Mouse (Mus musculus) intestine, postnatal 0 days (tissue): ENCODE data around the gene Hdc. TPM values are rescaled to one million over a fixed set of nuclear protein-coding genes. Genes with fewer than 3 reads are reported as not detected.

Experiments used
- ATAC-seq: fragments of 200-750 bp; cut with Nextera tagmentation; 2 replicates; pipeline ENCODE4 v1.8.0; 2017; ENCODE audit warnings: mild to moderate bottlenecking, moderate TSS enrichment, moderate library complexity
- H3K27ac ChIP-seq: fragments of 300-500 bp; sonication (generic); 2 replicates; pipeline ENCODE4 v1.5.1; 2014; ENCODE audit warnings: mild to moderate bottlenecking, low read depth, low read length, moderate library complexity
- H3K27me3 ChIP-seq: fragments of 300-500 bp; sonication (generic); replicated peaks from 2 replicates; pipeline ENCODE4 v1.6.1; 2014; ENCODE audit warnings: low read length, mixed read lengths; ENCODE audit not compliant: control insufficient read depth, insufficient read depth
- H3K36me3 ChIP-seq: fragments of 300-500 bp; sonication (generic); 2 replicates; pipeline ENCODE4 v1.6.1; 2014; ENCODE audit warnings: mild to moderate bottlenecking, moderate library complexity; ENCODE audit not compliant: control insufficient read depth, insufficient read depth
- H3K4me1 ChIP-seq: fragments of 300-500 bp; sonication (generic); replicated peaks from 2 replicates; pipeline ENCODE4 v1.6.1; 2014; ENCODE audit warnings: antibody characterized with exemption, low read length, mixed read lengths; ENCODE audit not compliant: control insufficient read depth, insufficient read depth
- H3K4me2 ChIP-seq: fragments of 300-500 bp; sonication (generic); replicated peaks from 2 replicates; pipeline ENCODE4 v1.6.1; 2014; ENCODE audit warnings: low read depth, mild to moderate bottlenecking, moderate library complexity
- H3K4me3 ChIP-seq: fragments of 300-500 bp; sonication (generic); 2 replicates; pipeline ENCODE4 v1.5.1; 2014; ENCODE audit warnings: low read depth, low read length
- H3K9ac ChIP-seq: fragments of 300-500 bp; sonication (generic); 2 replicates; pipeline ENCODE4 v1.6.1; 2014; ENCODE audit warnings: mild to moderate bottlenecking, low read depth, low read length
- H3K9me3 ChIP-seq: fragments of 300-500 bp; sonication (generic); 2 replicates; pipeline ENCODE4 v1.6.1; 2016; ENCODE audit warnings: mixed run types; ENCODE audit not compliant: control insufficient read depth
- CTCF ChIP-seq: sonication (generic); IDR thresholded peaks from 2 replicates; pipeline ENCODE4 v1.5.1; 2016; ENCODE audit warnings: low read depth, mild to moderate bottlenecking, control low read depth, antibody characterized with exemption, moderate library complexity
- WGBS: fragments of 180-500 bp; shearing (Covaris S2); extraction: QIAGEN DNeasy Blood & Tissue Kit; methylation state at CpG from one replicate; pipeline ENCODE4 v1.1.7; 2014; 5-methylcytosine and 5-hydroxymethylcytosine counted together
- polyA plus RNA-seq: library from polyadenylated mRNA; unstranded; fragments of >200 nt; fragmentation: Nextera tagmentation; extraction: Ambion mirVana; gene quantifications from 2 replicates; pipeline ENCODE4 v1.2.1, GENCODE M21; 2015

Hdc gene
- polyA plus RNA-seq, 1 experiment from 2014 or later = 1.2 TPM

DNA sequence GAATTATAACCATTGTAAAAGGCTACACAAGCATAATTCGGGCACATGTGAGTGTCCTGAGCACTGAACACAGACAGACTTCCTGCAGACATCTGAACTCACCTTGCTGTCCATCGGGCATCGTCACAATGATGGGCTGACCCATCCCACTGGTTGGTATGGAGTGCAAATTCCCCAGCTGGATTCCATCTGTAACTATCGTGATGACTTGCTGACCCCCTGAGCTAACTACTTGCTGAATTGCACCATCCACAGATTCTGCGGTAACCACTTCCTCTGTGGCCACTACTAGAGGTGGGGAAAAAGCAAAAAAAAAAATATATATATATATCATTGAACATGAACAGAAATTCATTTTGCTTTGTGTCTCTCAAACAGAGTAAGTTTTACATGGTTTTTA, 27.4 kb upstream of the Hdc start:
- Histone ChIP-seq H3K27ac (no peak overlapping the region), H3K9ac (no peak overlapping the region), H3K27me3 (no peaks in the 10 kb centered on the region), H3K4me2 (no peak overlapping the region), H3K36me3 (peaks cover 38% of the 10 kb centered on the region), H3K4me1 (no peaks in the 10 kb centered on the region), H3K4me3 (no peak overlapping the region), H3K9me3 (no peaks in the 10 kb centered on the region)
- 93% methylated on average over 5 of the region's 5 CpGs for WGBS
- no peak for TF ChIP-seq CTCF
- no peak for ATAC-seq

DNA sequence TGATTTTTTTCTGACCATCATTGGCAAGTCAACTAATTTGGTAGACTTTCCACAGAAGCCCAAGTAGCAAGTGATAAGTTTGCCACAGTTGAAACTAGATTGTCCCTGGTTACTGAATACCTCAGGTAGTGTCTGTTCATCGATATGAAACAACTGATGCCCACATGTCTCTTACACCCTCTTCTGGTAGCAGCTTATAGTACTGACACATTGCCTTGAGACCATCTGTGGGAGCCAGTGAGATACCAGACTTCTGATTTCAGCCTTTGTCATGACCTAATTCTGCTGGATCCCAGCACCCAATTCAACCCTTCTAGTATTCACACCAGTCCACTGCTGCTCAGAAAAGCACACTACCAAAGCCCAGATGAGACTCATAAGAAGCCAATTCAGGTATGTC, 25.7 kb upstream of the Hdc start:
- no peak overlapping the region for H3K4me2 ChIP-seq
- peaks cover 42% of the 10 kb centered on the region for H3K36me3 ChIP-seq
- no peaks in the 10 kb centered on the region for H3K4me1 ChIP-seq
- no peak overlapping the region for H3K27ac ChIP-seq
- no peaks in the 10 kb centered on the region for H3K27me3 ChIP-seq
- H3K9ac ChIP-seq = no peak overlapping the region
- 89% methylated on average over 1 of the region's 1 CpGs for WGBS
- TF ChIP-seq CTCF = peak; percentile 22; the same call in 1 of the 2 replicates
- no peak for ATAC-seq
- H3K9me3 ChIP-seq = no peaks in the 10 kb centered on the region
- no peak overlapping the region for H3K4me3 ChIP-seq

DNA sequence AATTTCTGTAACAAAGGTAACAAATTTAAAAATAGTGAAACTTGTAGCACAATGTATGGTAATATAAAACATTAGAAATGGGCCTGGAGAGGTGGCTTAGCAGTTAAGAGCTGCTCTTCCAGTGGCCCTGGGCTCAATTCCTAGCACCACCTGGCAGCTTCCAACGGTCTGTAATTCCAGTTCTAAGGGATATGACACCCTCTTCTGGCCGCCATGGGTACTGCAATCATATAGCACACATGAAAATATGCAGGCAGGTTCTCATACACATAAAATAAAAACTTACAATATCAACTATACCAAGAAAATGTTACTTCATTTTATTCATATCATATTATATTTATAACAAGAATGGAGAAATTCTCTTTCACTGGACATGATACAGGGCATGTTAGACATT, 21.2 kb upstream of the Hdc start:
- H3K4me3 ChIP-seq = no peak overlapping the region
- WGBS = 89% methylated on average over 2 of the region's 2 CpGs
- H3K9ac ChIP-seq = no peak overlapping the region
- H3K9me3 ChIP-seq = no peaks in the 10 kb centered on the region
- peaks cover 40% of the 10 kb centered on the region for H3K36me3 ChIP-seq
- no peaks in the 10 kb centered on the region for H3K27me3 ChIP-seq
- peak; percentile 35 for TF ChIP-seq CTCF
- H3K4me1 ChIP-seq = no peaks in the 10 kb centered on the region
- no peak for ATAC-seq
- H3K4me2 ChIP-seq = no peak overlapping the region
- H3K27ac ChIP-seq = no peak overlapping the region

DNA sequence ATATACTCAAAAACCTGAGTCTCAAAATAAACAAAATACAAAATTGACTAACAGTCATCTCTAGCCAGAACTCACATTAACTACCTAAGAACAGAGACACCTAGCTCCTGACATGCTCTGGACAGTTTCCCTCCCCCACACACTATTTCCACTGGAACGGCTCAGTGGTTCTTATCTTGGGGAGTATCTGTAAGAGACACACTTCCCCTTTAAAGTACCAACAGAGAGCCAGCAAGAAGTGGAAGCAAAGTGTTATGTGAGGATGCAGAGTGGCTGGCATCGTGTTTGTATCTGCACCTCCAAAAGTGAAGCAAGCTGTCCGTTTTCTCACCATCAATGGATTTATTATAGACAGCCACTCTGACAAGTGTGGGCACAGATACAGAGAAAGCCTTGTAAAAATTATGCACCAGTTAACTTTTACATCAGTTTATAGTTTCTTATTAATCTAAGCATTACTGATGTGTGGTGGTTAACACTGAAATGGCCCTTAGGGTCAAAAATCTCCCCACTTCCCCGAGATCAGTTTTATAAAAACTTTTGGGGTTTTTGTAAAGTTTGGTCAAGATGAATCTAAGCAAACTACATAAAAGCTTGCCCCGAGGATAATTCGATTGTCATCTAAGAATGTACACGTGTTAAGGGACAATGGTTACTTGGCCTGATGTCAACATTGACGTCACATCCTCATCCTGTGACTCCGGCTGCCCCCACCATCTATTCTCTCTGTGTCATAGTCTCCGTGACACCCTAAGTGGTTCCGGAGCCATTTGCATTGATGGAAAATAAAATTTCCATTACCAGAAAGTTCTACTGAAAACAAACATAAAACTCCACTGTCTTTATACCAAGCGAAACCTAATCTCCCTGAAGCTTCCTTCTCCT, 17.1 kb upstream of the Hdc start:
- Histone ChIP-seq H3K36me3 (peaks cover 25% of the 10 kb centered on the region), H3K4me2 (no peak overlapping the region), H3K9ac (no peak overlapping the region), H3K9me3 (no peaks in the 10 kb centered on the region), H3K4me3 (no peak overlapping the region), H3K27ac (no peak overlapping the region), H3K4me1 (no peaks in the 10 kb centered on the region), H3K27me3 (no peaks in the 10 kb centered on the region)
- 84% methylated on average over 12 of the region's 12 CpGs for WGBS
- ATAC-seq = no peak
- no peak for TF ChIP-seq CTCF

DNA sequence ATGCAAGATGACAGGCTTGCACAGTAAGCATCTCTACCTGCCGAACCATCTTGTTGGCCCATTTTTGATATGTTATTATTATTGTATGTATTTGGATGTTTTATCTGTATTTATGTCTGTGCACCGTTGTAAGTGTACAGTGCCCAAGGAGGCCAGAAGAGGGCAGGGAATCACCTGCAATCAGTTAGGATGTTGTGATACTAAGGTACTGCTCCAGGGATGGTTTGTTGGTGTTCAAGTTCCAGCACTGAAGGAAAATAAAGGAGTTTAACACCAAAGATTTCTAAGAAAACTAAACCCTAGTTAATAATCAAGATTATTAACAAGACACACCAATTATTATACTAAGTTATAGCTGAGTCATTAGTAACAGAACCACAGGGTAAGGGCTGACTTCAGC, 14.1 kb upstream of the Hdc start:
- Histone ChIP-seq H3K4me2 (no peak overlapping the region), H3K4me1 (no peaks in the 10 kb centered on the region), H3K9ac (no peak overlapping the region), H3K27ac (no peak overlapping the region), H3K36me3 (peaks cover 16% of the 10 kb centered on the region), H3K4me3 (no peak overlapping the region), H3K9me3 (no peaks in the 10 kb centered on the region), H3K27me3 (no peaks in the 10 kb centered on the region)
- WGBS = 81% methylated on average over 2 of the region's 2 CpGs
- peak; percentile 20; the same call in 1 of the 2 replicates for TF ChIP-seq CTCF
- ATAC-seq = no peak

DNA sequence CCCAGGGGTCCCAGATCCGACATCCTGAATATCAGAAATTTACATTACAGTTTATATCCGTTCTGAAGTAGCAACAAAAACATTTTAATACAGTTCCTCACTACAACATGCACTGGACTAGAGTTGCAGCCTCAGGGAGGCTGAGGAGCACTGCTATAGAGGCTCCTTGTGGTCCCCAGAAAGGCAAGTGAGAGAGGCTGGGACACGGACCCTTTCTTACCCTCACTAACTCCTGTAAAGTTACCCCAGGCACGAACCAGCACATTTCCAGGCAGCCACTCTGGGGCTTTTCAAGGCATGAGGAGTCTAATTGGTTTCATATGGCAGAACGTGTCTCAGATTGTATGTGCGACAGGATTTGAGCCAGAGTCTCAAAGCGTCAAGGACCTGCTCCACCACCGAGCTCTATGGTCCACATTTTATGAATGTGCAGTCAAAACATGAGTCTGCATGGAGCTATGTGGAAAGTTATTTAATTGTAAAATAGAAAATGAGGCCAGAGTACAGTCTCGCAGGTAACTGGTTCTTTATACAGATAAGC, 9.4 kb upstream of the Hdc start:
- Histone ChIP-seq H3K9me3 (no peaks in the 10 kb centered on the region), H3K4me1 (no peaks in the 10 kb centered on the region), H3K4me3 (no peak overlapping the region), H3K27ac (no peak overlapping the region), H3K27me3 (no peaks in the 10 kb centered on the region), H3K4me2 (no peak overlapping the region), H3K36me3 (peaks cover 11% of the 10 kb centered on the region), H3K9ac (no peak overlapping the region)
- ATAC-seq = no peak
- no peak for TF ChIP-seq CTCF
- 88% methylated on average over 9 of the region's 9 CpGs for WGBS
